ENCODE assay signal across 29 mouse cellular contexts in genomic region chr2:31446036-31446435, GRCm38 (mm10). TPM values are rescaled to one million over a fixed set of nuclear protein-coding genes. Genes with fewer than 3 reads are reported as not detected.
A peak's percentile ranks its signal among the peaks of the same experiment; 100 is the strongest.
DNase-seq lines count a peak whose midpoint lies in the region; ATAC-seq and TF ChIP-seq lines count a peak whose summit lies in the region.
"Had no signal": no experiment of that assay in that cellular context is flagged by ENCODE, and none has a peak within 500 bp of the region (broad histone marks: within the 10 kb centered on the region; RNA-seq: fewer than 3 reads in every experiment).

No protein-coding gene starts in this region.

- dilution Hi-C loops in CH12.LX (cut with MboI; ENCODE audit: extremely low pct_ligation_motif_present, extremely low pct_unique_long_range_greater_than_20kb, low sequenced_read_pairs) = no loop called here

- TF ChIP-seq EP300 in CH12.LX (IDR thresholded peaks at IDR 0.05; ENCODE audit: low read length) = no peak

- no peak overlapping the region for H3K9ac ChIP-seq in embryonic facial prominence, embryonic 11.5 days (replicated peaks; ENCODE audit: low read length)
- H3K9ac ChIP-seq in CH12.LX (ENCODE audit: insufficient read depth, low read depth) = no peak overlapping the region
- H3K9ac ChIP-seq in forebrain, embryonic 16.5 days (replicated peaks; ENCODE audit: low read depth, low read length) = no peak overlapping the region
- H3K9ac ChIP-seq: embryonic facial prominence, embryonic 15.5 days; forebrain, embryonic 13.5 days; hindbrain, embryonic 12.5 days; limb, embryonic 15.5 days; liver, embryonic 13.5 days; neural tube, embryonic 13.5 days; stomach, embryonic 15.5 days had no signal

- no peaks in the 10 kb centered on the region for H3K79me2 ChIP-seq in CH12.LX (replicated peaks; ENCODE audit: control insufficient read depth, extremely low read depth, insufficient read depth, poor library complexity, severe bottlenecking)

- H3K27ac ChIP-seq in embryonic facial prominence, embryonic 11.5 days (replicated peaks; ENCODE audit: low read depth, low read length) = no peak overlapping the region
- no peak overlapping the region for H3K27ac ChIP-seq in embryonic facial prominence, embryonic 10.5 days (replicated peaks)
- H3K27ac ChIP-seq in CH12.LX (ENCODE audit: insufficient read depth, low read depth) = no peak overlapping the region
- no peak overlapping the region for H3K27ac ChIP-seq in forebrain, embryonic 16.5 days (ENCODE audit: low read length)
- H3K27ac ChIP-seq: embryonic facial prominence, embryonic 15.5 days; forebrain, embryonic 13.5 days; gastrocnemius, adult 2 months; hindbrain, embryonic 12.5 days; hindbrain, postnatal 0 days; limb, embryonic 10.5 days; limb, embryonic 15.5 days; liver, embryonic 13.5 days; neural tube, embryonic 13.5 days; stomach, embryonic 15.5 days had no signal

- peak; percentile 62 for DNase-seq in embryonic facial prominence, embryonic 11.5 days (ENCODE audit: low spot score)
- no peak for DNase-seq in embryonic facial prominence, embryonic 10.5 days (ENCODE audit: low spot score)
- no peak for DNase-seq in CH12.LX (ENCODE audit: extremely low read depth)
- DNase-seq in monocyte, adult 2 months (ENCODE audit: low read depth in 1 of 2, low spot score in 2 of 2) = peak; percentile 48 to 72
- DNase-seq in right cerebral cortex, adult 18-20 months = no peak
- DNase-seq in heart, postnatal 4 days = no peak
- DNase-seq: adrenal gland, adult 2 months; cerebellum, postnatal 10 days; gastrocnemius, adult 2 months; heart, postnatal 14 days; kidney, adult 9 months; kidney, postnatal 10 days; liver, embryonic 13.5 days; lung, adult 2 months; lung, postnatal 10 days; right cerebral cortex, postnatal 14 days had no signal

- TF ChIP-seq POLR2A in CH12.LX (IDR thresholded peaks at IDR 0.05; ENCODE audit: low read depth, low read length) = no peak

- no peak for ATAC-seq in embryonic facial prominence, embryonic 11.5 days (replicated peaks; ENCODE audit: insufficient number of reproducible peaks, low FRiP score, low TSS enrichment, low read depth)
- ATAC-seq in granulocyte monocyte progenitor cell, adult 5-6 weeks (replicated peaks; ENCODE audit: poor library complexity, severe bottlenecking) = peak; percentile 49
- ATAC-seq in forebrain, embryonic 16.5 days = no peak
- ATAC-seq: forebrain, embryonic 13.5 days; hindbrain, postnatal 0 days; intestine, postnatal 0 days; midbrain, embryonic 16.5 days had no signal

- no peaks in the 10 kb centered on the region for H3K4me1 ChIP-seq in embryonic facial prominence, embryonic 11.5 days (ENCODE audit: control insufficient read depth, insufficient read depth, low read length)
- peaks cover 60% of the 10 kb centered on the region for H3K4me1 ChIP-seq in embryonic facial prominence, embryonic 10.5 days
- peaks cover 28 to 81% of the 10 kb centered on the region in 2 experiments for H3K4me1 ChIP-seq in CH12.LX (ENCODE audit: control insufficient read depth in 1 of 2, insufficient read depth in 2 of 2)
- peaks cover 20% of the 10 kb centered on the region for H3K4me1 ChIP-seq in forebrain, embryonic 16.5 days (replicated peaks; ENCODE audit: control insufficient read depth, insufficient read depth, low read length)

- H3K4me2 ChIP-seq in embryonic facial prominence, embryonic 11.5 days (ENCODE audit: low read depth, low read length) = no peak overlapping the region
- H3K4me2 ChIP-seq in CH12.LX (ENCODE audit: insufficient read depth, low read depth, poor library complexity, severe bottlenecking) = peak overlapping the region; percentile 30; the same call in 1 of the 2 replicates
- H3K4me2 ChIP-seq in forebrain, embryonic 16.5 days (ENCODE audit: low read length) = no peak overlapping the region
- H3K4me2 ChIP-seq: embryonic facial prominence, embryonic 15.5 days; forebrain, embryonic 13.5 days; hindbrain, embryonic 12.5 days; limb, embryonic 15.5 days; liver, embryonic 13.5 days; midbrain, embryonic 11.5 days; neural tube, embryonic 13.5 days; stomach, embryonic 15.5 days had no signal

- H3K27me3 ChIP-seq in embryonic facial prominence, embryonic 11.5 days (ENCODE audit: control insufficient read depth, insufficient read depth, low read length) = no peaks in the 10 kb centered on the region
- H3K27me3 ChIP-seq in embryonic facial prominence, embryonic 10.5 days (replicated peaks; ENCODE audit: low read depth, poor library complexity, severe bottlenecking) = no peaks in the 10 kb centered on the region
- no peaks in the 10 kb centered on the region for H3K27me3 ChIP-seq in CH12.LX (replicated peaks)
- no peaks in the 10 kb centered on the region for H3K27me3 ChIP-seq in forebrain, embryonic 16.5 days (replicated peaks; ENCODE audit: control insufficient read depth, insufficient read depth, low read length)
- H3K27me3 ChIP-seq: embryonic facial prominence, embryonic 15.5 days; forebrain, embryonic 13.5 days; limb, embryonic 15.5 days; liver, embryonic 13.5 days; neural tube, embryonic 13.5 days; stomach, embryonic 15.5 days had no signal

- 65% methylated on average over 4 of the region's 4 CpGs for whole genome bisulfite sequencing in embryonic facial prominence, embryonic 11.5 days
- 65% methylated on average over 4 of the region's 4 CpGs for WGBS in embryonic facial prominence, embryonic 10.5 days
- 79% methylated on average over 4 of the region's 4 CpGs for WGBS in forebrain, embryonic 16.5 days

- no peak overlapping the region for H3K4me3 ChIP-seq in embryonic facial prominence, embryonic 11.5 days (ENCODE audit: low read depth, low read length)
- H3K4me3 ChIP-seq in embryonic facial prominence, embryonic 10.5 days = no peak overlapping the region
- H3K4me3 ChIP-seq in CH12.LX (replicated peaks in 1 of 3; ENCODE audit: low read depth in 2 of 3, low read length in 2 of 3, poor library complexity in 1 of 3) = no peak overlapping the region
- no peak overlapping the region for H3K4me3 ChIP-seq in forebrain, embryonic 16.5 days (replicated peaks; ENCODE audit: low read length)
- H3K4me3 ChIP-seq: embryonic facial prominence, embryonic 15.5 days; forebrain, embryonic 13.5 days; gastrocnemius, adult 2 months; hindbrain, embryonic 12.5 days; limb, embryonic 10.5 days; limb, embryonic 15.5 days; liver, embryonic 13.5 days; neural tube, embryonic 13.5 days; stomach, embryonic 15.5 days had no signal

- no peaks in the 10 kb centered on the region for H3K9me3 ChIP-seq in embryonic facial prominence, embryonic 11.5 days (replicated peaks; ENCODE audit: control insufficient read depth, low read length)
- H3K9me3 ChIP-seq in embryonic facial prominence, embryonic 10.5 days = no peaks in the 10 kb centered on the region
- H3K9me3 ChIP-seq in CH12.LX (replicated peaks; ENCODE audit: low read length) = no peaks in the 10 kb centered on the region
- no peaks in the 10 kb centered on the region for H3K9me3 ChIP-seq in forebrain, embryonic 16.5 days (ENCODE audit: control insufficient read depth, low read length)
- H3K9me3 ChIP-seq: embryonic facial prominence, embryonic 15.5 days; forebrain, embryonic 13.5 days; hindbrain, embryonic 12.5 days; limb, embryonic 10.5 days; limb, embryonic 15.5 days; liver, embryonic 13.5 days; neural tube, embryonic 13.5 days; stomach, embryonic 15.5 days had no signal

- no peak for TF ChIP-seq RAD21 in CH12.LX (IDR thresholded peaks at IDR 0.05; ENCODE audit: low read depth, low read length)

- TF ChIP-seq CTCF in CH12.LX (conservative IDR thresholded peaks at IDR 0.05 in 1 of 2, IDR thresholded peaks at IDR 0.05 in 1 of 2; ENCODE audit: low read depth in 2 of 2, low read length in 2 of 2) = no peak

- in situ Hi-C loops in CH12.LX (cut with MboI; ENCODE audit: low pct_ligation_motif_present, low pct_unique_long_range_greater_than_20kb, low sequenced_read_pairs) = no loop called here

- no peaks in the 10 kb centered on the region for H3K36me3 ChIP-seq in embryonic facial prominence, embryonic 11.5 days (replicated peaks; ENCODE audit: control insufficient read depth, insufficient read depth, low read depth, low read length)
- H3K36me3 ChIP-seq in embryonic facial prominence, embryonic 10.5 days (replicated peaks) = no peaks in the 10 kb centered on the region
- H3K36me3 ChIP-seq in CH12.LX (replicated peaks in 1 of 2; ENCODE audit: control insufficient read depth in 1 of 2, insufficient read depth in 1 of 2, low read length in 1 of 2) = peaks cover 7 to 20% of the 10 kb centered on the region in 2 experiments
- no peaks in the 10 kb centered on the region for H3K36me3 ChIP-seq in forebrain, embryonic 16.5 days (ENCODE audit: control insufficient read depth, insufficient read depth)
- H3K36me3 ChIP-seq: embryonic facial prominence, embryonic 15.5 days; hindbrain, embryonic 12.5 days; limb, embryonic 10.5 days; limb, embryonic 15.5 days; liver, embryonic 13.5 days; neural tube, embryonic 13.5 days; stomach, embryonic 15.5 days had no signal

TF ChIP-seq in CH12.LX, 34 proteins besides CTCF, POLR2A, EP300 and RAD21:
- TF ChIP-seq JUN (IDR thresholded peaks at IDR 0.05; ENCODE audit: insufficient read depth, low read depth, low read length) = peak; percentile 38
- TF ChIP-seq POLR2AphosphoS2 (IDR thresholded peaks at IDR 0.05; ENCODE audit: low read depth, low read length) = no peak
- TF ChIP-seq ETS1 (conservative IDR thresholded peaks at IDR 0.05; ENCODE audit: low read depth, low read length) = 0 out of 2 replicates have a peak, but pooled peaks have one; percentile 19
- TF ChIP-seq JUND (conservative IDR thresholded peaks at IDR 0.05; ENCODE audit: low read depth, low read length) = 0 out of 2 replicates have a peak, but pooled peaks have one; percentile 44

RNA-seq across cellular contexts. Expression of gene Ass1, which starts 24.0 kb away (rescaled TPM):
- polyA plus RNA-seq in embryonic facial prominence, embryonic 11.5 days (2014; fragmentation: Nextera tagmentation; extraction: Ambion mirVana) = 11.2 and 14.5 TPM in 2 replicates
- polyA plus RNA-seq in embryonic facial prominence, embryonic 10.5 days (2016; fragmentation: Nextera tagmentation; extraction: Ambion mirVana) = 13.0 and 16.1 TPM in 2 replicates
- total RNA-seq in CH12.LX (2012; rRNA removed) = 45.1 and 64.4 TPM in 2 replicates
- 87.8 and 97.4 TPM in 2 replicates for total RNA-seq in CH12.LX (2014; rRNA removed)
- 204 and 211 TPM in 2 replicates for polyA plus RNA-seq in CH12.LX (2012; ENCODE audit: insufficient read length, low read depth)
- total RNA-seq in granulocyte monocyte progenitor cell, adult 5-6 weeks (2014; fragmentation: Nextera tagmentation) = 148 and 162 TPM in 2 replicates
- 115 and 128 TPM in 2 replicates for total RNA-seq in granulocyte monocyte progenitor cell, adult 5-6 weeks (2017)
- polyA plus RNA-seq in forebrain, embryonic 16.5 days (2015; fragmentation: Nextera tagmentation; extraction: Ambion mirVana) = 6.0 and 8.0 TPM in 2 replicates
- total RNA-seq in heart, postnatal 4 days (2021) = 1 to 10 TPM; 4.9 to 6.6 TPM

Comparison
In these comparisons a context has a peak if more than half of its experiments do, and no peak if none do; other contexts are left out.
1. DNase-seq: peak in embryonic facial prominence, embryonic 11.5 days (single experiment) and monocyte, adult 2 months (2 of 2); none in embryonic facial prominence, embryonic 10.5 days (single experiment), CH12.LX (single experiment), right cerebral cortex, adult 18-20 months (single experiment) and heart, postnatal 4 days (single experiment).
2. RNA of gene Ass1, which starts 24.0 kb away (polyA plus RNA-seq): 204 to 211 TPM in CH12.LX; 13.0 to 16.1 TPM in embryonic facial prominence, embryonic 10.5 days, 11.2 to 14.5 TPM in embryonic facial prominence, embryonic 11.5 days and 6.0 to 8.0 TPM in forebrain, embryonic 16.5 days; every median in the first group is over 10 times any median in the second.